Mouse (Mus musculus): ENCODE measurements around the gene Reg3b.
"Not testable (repeated sequence)": the region's sequence is repeated elsewhere in the genome, so short reads cannot be mapped to it uniquely, and the experiment has no call there.

Reg3b gene

DNA sequence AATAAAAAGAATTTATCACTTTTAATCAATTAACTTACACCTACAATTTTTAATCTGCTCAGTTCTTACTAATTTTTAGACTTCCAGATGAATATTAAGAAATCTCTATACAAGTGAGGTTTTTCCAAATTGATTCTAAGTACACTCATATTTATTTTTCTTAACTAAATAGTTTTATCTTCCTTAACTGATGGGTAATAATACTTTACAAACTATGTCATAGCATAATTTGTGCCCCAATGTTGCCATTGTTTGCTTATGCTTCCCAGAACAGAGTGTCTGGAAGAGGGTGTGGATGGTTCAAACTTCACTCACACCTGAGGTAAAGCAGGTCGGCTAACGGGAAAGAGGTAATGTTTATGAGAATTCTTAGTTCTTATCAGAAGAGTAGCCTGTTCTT is at the start of gene Reg3b:
Reg3b (plus strand) TSS at position 301 of the 400 bp plus-strand sequence.
- no peak for DNase-seq

DNA sequence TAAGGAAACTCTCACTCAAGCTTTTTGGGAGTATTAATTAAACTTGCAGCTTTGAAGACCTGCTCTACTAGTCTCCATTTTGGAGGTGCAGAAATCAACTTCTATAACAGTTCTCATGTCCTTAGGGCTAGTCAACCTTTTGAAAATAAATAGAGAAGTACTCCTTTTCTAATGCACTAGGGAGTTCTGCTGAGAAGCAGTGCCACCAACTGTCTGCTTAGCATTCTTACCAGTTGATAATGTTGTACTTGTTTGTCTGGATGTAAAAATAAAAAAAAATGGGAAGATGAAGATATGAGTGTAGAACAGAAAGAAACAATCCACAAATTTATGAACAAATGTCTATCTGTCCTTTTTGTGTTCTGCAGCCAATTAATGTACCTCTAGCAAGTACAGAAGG is 42.7 kb upstream of the Reg3b start:
- DNase-seq = no peak

DNA sequence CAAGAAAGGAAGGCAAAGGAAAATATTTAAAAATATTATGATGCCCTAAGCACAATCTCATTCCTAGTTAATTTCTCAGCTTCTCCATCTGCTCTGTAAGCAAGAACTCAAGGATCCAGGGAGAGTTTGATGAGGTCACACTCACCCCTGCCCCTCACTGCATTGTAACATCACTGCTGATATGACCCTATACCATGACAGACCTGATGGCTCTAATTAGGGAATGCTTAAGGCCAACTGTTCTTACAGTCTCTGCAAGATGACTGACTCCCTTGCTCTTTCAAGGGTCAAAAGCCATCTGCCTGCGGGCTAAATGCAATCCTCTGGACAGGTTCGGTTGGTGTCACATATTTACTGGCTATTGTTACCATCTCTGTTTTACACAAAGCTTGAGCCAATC is 41.3 kb upstream of the Reg3b start:
- no peak for DNase-seq

DNA sequence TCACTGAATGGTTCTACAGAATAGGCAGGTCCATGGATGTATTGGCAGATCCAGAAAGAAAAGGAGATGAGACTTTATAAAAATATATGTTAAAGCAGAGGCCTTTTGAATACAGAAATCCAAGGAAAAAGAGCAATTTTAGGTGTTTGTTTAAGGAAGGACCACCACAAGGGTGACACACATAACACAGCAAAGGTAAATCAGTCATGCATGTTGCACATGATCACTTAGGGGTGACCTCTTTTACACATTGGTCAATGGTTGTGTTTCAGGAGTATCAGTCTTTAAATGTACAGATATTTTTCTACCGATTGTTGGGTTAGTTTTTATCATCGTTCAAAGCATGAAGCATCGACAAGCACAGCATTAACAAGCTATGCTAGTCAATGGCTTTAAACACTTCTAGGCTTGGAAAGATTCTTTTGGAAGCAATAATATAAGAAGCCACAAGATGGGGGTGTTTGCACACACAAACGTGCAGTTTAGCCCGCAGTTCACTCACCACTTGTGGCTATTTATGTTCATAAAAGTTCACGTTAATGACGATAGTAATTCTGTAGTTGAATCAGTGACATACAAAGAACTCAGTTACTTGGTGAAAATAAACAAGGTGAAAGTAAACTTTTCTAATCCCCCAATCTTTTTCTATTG is 38.4 kb upstream of the Reg3b start:
- DNase-seq = no peak

DNA sequence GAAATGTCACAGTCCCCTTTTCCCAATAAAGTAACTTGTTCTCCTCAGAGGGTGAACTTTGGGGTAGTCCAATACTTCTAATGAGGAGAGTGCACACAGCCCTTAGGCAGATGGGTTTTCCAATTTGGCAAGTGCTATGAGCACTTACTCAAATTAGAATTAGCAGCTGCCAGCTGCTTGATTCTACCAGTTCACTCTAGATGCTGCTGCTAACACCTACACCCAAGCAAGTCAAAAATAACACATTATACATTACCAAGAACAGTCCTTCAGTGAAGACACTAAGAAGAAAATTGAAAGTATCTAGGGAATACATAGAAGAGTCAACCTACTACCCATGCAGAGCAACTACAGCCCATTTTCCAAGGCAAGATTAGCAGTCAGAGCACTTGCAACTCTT is 30.2 kb upstream of the Reg3b start:
- no peak for DNase-seq

DNA sequence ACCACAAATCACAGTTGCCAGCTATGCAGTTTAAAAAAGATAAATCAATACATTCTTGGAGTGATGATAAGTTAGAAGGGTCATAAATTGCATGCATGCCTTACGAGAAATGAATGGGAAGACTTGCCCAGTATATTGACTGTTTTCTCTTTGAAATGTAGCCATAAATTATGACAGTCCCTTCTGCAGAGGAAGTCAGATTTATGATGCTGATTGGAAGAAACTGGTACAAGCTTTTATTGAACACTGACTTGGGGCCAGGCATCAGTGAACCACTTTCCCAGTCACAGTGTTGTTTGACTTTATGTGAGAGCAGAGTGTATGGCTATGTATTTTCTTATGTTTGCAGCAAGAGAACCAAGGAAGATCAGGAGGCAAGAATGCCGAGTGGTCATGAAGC is 28.8 kb upstream of the Reg3b start:
- DNase-seq = no peak

DNA sequence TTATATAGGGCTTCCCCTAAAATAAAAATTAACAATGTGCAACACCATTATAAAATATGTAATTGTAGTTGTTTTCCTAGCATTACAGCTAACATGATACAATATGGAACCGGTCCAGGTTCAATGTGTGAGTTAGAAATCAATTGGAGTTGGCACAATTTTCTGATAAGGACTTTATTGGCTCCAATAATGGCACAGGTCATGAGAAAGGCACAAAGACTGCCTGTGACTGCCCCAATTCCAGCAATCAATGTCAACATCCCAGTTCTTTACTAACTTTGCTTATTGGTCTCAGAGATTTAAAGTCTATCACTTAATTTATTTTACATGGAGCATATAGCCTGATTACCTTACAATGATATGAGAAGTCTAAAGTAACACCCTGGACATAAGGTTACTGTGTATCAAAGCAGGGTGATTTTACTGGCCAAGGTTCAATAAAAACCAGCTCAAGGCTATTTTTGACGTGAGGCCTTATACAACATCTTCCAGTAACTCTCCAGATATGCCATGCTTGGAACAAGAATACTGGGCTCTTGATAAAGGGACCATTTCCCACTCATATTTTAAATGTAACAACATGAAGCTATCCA is 8.4 kb upstream of the Reg3b start:
- DNase-seq = no peak

DNA sequence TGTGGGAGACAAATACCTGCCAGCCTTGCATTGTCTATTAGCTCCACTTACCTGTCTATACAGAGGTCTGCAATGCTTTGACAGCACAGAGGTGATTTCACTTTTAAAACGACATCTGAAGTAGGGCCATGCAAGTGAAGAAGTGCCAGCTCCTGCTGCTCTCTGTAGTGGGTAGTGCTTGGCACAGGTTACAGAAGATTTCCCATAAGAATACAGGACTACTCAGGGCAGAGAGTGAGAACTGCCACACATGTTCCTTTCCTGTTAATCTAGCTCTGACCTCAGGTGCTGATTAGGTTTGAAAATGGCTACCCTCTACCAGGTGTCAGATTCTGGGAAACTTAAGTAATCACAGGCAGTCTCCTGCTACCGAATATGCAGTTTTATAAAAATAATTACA is 8.3 kb downstream of the Reg3b start, which contains the start of gene Reg3d:
Reg3d (minus strand) TSS at position 101 of the 400 bp plus-strand sequence.
- no peak for DNase-seq

DNA sequence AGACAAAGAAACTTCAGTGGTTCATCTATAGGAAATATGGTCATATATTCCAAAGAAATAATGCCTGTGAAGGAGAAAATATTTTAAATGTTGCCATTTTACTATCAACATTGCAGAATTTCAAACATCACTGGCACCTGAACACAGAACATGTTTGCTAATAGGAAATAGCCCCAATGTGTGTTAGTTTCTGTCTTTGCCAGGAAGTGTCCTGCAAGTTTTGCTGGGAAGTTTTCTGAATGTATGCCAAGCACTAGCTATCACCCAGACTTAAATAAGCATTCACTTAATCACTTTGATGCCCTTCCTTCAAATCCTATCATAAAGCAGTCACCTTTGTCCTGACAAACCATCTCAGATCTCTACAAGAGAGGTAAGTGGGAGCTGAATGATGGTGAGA is 10.0 kb downstream of the Reg3b start, which contains the start of gene Reg3a:
Reg3a (plus strand) TSS at position 301 of the 400 bp plus-strand sequence.
- DNase-seq = no peak

DNA sequence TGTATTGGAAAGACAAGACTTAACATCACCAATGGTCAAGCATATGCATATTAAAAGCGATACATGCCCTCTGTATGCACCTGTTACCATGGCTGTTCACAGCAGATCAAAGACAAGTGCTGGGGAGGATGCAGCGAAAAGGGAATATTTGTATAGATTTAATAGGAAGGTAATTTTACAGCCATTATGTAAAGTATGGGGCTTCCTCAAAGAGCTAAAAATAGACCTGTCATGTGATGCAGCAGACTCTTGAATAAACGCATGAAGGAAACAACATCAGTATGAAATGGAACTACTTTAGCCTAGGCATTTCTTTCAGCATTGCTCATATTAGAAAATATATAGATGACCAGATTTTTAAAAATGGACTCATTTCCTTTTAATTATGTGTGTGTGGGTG is 15.2 kb downstream of the Reg3b start:
- DNase-seq = no peak

DNA sequence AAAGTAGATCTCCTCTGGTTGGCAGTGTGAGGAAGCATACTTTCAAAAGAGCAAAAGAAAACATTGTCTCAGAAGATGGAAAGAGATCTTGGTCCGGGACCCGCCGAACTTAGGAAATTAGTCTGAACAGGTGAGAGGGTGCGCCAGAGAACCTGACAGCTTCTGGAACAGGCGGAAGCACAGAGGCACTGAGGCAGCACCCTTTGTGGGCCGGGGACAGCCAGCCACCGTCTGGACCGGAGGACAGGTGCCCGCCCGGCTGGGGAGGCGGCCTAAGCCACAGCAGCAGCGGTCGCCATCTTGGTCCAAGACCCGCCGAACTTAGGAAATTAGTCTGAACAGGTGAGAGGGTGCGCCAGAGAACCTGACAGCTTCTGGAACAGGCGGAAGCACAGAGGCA is 24.9 kb downstream of the Reg3b start, which contains the start of gene Reg2:
Reg2 (plus strand) TSS at position 301 of the 400 bp plus-strand sequence.
- not testable (repeated sequence) for DNase-seq

DNA sequence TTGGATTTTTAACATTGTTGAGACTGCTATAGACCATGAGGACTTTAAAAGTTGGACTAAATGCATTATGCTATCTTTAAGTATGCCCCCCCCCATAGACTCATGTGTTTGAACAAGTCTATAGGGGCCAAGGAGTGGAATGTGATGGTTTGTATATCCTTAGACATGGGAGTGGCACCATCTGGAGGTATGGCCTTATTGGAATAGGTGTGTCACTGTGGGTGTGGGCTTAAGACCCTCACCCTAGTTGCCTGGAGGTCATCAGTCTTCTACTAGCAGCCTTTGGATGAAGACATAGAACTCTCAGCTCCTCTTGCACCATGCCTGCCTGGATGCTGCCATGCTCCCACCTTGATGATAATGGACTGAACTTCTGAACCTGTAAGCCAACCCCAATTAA is 52.0 kb downstream of the Reg3b start, which contains the start of gene Reg1:
Reg1 (plus strand) TSS at position 301 of the 400 bp plus-strand sequence.
- not testable (repeated sequence) for DNase-seq

Data from cerebellum, adult 18-20 months (tissue).